Mouse (Mus musculus) left cerebral cortex, adult 9 months (tissue): ENCODE data around the gene Eln.

Experiments
- DNase-seq, 2 experiments: peaks; one replicate each; pipeline ENCODE4 v3.0.0; 2022; ENCODE audit warnings: low spot score in 2 of 2

Eln gene

DNA sequence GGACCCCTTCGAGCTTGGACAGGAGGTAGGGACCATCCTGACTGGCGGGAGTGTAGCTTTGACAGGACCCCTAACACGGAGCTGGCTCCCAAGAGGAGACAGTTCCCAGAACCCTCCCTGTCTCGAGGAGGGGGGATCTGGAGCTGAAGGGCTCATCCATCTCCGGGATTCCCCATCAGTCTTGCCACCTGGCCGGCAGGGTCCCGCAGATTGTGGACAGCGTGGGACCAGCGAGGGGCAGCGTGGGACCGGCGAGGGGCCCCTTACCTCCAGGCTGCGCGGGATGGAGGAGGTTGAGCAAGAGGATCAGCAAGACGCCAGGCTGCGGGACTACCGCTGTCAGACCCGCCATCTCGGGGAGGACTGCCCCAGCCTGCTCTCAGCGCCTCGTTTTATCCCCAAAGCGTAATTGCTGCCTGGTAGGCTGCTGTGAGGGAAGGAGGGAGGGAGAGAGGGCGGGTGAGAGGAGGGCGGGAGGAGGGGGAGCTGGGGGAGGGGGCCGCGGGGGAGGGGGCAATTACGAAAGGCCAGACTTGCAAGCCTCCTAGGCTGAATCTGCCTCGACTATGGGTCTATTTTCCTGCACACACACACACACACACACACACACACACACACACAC, at the start of gene Eln:
Gene Eln, minus strand, starts transcription at position 434 of the 622 bp plus-strand sequence.
- DNase-seq, result no peak

DNA sequence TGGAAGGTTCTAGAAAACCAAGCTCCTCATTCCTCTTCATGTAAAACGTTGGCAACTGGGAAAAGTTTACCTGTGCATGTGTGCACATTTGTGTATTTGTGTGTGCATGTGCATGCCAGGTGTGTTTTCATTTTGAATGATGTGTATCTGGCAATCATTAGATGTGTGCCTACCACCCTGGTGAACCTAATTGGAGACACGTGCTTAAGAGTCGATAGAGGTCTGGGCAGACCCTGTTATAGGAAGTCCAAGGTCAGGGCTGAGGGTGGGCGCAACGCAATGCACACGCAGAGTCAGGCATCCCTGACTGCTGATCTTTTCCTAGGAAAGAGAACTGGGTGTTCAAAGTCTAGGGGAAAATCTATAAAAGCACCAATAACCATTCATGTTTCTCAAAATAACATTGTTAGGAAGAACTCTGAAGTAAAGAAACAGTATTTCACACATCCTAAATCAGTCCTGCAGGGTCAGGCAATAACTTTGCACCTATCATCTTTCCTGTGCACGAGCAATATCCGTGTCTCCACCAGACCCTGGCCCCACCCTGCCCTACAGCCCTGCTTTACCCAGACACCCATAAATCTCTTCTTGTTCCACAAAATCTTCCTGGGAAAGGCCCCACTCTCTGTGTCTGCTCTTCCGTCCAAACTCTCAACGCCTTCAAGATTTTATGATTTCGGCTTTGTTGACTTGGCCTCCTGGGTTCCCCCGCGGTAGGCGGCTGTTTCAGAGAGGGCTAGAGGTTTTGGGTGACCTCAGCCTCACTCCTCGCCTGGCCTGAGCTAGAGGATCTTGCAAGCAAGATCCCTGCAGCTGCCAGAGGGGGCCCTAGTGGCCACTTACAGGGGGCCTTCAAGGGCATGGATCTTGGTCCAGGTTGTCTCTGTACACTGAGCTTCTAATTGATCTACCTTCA, 43.2 kb upstream of the Eln start:
- DNase-seq, result no peak

DNA sequence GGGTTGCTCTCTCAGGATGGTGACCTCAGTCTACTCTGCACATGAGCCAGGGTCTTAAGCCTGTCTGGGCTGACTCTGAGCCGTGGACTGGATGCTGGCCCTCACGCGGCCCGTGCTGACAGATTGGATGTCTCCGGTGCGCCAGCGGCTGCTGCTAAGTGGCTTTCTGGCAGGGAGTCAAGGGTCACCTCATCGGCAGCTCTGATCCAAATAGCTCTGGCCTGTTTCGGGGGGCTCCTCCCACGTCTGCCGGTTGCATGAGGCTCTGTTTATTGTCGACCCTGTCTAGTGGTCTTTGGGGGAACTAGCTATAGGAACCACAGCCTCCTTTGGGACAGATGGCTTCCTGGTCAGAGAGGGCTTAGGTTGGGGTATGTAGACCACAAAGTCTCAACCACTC, 41.1 kb upstream of the Eln start:
- no peak for DNase-seq

DNA sequence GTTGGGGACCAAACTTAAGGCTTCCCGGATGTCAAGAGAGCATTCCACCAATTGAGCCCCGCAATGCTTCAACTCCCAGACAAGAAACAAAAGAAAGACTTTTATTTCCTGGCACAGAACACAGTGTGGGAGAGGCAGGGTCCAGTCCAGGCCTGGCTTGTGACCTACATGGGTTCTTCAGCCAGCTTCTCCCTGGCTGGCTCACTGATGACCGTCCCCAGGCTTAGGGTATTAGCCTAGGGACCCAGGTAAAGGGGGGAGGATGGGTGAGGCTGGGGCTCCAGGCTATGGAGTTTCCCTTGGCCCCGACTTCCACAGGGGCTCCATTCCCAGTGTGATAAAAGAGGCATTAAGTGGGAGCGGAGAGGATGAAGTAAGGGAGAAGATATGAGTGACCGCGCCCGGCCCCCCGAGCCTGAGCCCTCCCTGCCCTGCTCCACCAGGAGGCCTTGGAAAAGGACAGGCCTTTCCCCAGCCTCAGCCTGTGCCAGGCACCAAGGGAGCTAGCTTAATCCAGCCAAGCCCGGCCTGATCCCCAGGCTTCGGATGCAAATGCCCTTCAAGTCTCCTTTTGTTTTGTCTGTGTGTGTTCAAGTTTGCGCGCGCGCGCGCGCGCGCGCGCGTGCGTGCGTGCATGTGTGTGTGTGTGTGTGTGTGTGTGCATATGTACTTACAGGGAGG, 38.7 kb upstream of the Eln start:
- DNase-seq, result no peak

DNA sequence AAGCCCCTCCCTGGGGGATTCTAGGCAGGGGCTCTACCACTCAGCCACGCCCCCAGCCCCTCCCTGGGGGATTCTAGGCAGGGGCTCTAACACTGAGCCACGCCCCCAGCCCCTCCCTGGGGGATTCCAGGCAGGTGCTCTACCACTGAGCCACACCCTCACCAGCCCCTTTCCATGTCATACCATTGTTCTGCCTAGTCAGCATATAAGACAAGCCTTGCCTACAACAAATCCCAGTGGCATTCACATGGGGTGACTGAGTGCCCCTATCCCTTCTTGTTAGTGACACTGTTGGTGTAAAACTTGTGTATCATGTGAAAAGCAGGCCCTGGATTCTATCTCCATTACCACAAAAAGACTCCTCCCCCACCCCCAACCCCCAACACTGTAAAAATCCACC, 36.7 kb upstream of the Eln start:
- no peak for DNase-seq

DNA sequence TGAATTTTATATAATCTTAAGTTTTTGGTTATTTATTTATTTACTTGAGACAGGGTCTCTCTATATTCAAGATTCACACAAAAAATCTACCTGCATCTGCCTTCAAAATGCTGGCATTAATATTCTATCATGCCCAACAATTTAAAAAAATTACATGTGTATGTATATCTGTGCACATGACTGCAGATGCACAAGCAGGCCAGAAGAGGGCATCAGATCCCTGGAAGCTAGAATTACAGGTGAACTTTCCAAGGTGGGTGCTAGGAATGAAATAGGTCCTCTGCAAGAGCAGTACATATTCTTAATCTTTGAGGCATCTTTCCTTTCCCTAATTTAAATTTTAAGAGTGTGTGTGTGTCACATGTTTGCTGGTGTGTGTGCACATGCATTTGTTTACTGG, 33.8 kb upstream of the Eln start:
- no peak for DNase-seq

DNA sequence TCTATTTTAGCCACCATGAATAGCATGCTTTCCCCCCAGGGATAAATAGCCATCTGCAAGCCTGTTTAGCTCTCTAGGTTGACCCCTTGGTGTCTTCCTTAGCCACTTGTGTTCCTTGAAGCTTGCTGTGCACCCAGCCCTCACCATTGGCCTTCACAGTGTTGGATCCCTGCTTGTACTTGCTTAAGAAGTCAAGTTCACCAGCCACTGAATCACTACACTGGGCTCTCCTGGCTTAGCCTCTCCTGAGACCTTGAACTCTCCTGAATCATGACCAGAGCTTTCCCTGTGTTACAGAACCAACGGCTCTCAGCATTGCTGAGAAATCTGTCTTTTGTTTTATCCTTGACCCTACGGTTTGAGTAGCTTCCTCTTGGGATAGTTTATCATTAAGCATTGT, 33.0 kb upstream of the Eln start:
- no peak for DNase-seq

DNA sequence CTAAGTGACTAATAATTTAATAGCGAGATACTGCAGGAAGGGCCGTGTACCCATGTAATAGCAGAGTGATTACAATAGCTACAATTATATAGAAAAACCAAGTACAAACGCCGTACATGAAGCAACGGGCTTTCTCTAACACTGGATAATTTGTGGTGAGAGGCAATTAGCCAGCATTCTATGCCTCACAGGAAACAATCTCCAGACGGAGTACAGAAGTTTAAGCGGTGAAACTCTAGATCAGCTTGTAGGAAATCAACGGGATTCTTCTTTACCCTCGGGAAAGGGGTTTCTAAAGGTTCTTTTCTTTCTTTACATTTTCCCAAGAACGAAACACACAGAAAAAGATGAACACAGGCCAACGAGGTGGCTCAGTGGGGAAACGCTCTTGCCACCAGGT, 29.4 kb upstream of the Eln start:
- DNase-seq, result no peak

DNA sequence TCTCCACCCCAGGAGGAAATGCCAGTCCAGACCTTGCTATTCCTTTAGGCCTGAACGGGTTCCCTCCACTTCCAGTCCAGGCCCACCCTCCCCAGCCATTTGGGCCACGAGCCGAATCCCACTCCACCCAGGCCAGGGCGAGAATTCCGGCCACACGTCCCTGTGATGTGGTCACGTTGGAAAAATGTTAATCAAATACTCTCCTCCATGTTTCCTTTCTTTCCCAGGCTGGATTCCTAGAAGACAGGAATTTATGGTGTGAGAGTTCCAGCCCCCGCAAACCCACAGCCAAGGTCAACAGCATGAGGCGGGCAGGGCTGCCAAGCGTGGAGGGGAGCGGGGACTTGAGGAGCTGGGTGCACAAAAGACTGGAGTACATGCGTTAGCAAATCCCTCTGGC, 25.4 kb upstream of the Eln start:
- no peak for DNase-seq

DNA sequence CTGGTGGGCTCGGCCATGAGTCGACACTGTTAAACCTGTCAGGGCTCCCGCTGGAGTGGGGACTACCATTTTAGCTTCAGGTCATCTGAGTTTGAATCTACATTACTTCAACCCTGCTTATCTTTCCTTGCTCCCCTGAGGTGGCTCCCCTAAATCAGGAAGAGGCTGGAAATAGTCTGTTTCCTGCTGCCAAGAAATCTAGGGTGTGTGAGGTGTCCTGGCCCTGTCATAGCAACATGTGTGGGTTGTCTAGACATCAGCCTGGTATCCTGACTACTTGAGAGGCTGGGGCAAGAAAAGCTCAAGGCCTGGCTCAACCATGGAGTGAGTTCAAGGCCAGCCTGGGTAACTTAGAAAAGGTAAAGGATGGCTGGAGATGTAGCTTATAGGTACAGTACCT, 24.6 kb upstream of the Eln start:
- DNase-seq, result no peak

DNA sequence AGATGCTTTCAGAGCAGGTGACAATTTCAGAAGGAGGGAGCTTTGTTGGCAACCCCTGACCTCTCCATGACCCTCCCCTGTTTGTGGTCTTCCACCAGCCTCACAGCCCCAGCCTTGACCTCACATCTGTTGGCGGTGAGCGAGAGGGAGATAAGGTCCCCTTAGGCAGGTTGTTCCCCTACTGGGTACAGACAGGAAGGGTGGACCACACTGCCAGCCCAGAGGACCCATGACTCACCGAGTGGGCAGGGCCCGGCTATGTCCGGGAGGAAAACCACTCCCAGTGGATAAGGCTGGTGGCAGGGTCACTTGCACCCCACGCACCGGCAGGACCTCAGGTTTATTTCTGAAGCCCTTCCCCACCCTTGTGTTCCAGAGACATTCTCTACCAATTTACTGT, 22.1 kb upstream of the Eln start:
- no peak for DNase-seq

DNA sequence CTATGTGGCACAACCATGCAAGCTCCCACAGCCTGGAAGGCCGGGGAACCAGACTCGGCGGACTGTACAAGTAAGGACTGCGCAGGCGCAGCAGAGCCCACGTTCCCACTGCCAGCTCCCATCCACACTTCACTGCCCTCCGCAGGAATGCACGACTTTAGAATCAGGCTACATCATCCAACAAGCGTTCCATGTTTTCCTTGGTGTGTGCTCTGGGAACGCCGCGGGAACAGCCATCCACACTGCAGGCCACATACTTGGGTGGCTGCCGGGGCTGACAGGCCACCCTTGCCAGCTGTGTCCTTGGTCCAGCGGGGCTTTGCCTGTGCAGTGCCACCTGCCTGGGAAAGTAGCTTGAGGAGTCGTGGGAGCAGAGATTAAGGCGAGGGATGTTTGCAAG, 18.3 kb upstream of the Eln start:
- no peak for DNase-seq

DNA sequence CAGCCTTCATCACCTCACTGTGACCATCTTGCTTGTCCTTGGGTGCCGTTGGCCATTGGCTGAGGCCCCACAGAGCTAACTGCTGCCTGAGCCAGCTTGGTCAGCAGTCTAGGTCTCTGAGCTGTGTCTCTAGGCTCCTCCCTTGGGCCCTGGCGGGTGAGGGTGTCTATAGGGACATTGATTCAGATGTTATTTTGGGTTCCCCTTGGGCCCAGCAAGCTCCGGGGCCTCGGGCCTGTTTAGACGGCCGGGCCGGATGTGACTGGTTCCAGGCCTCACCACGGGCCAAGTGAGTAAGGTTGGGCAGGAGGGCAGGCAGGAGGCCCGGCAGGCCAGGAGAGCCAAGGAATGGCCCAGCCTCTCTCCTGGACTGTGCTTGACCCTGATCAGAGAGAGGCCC, 16.2 kb upstream of the Eln start:
- DNase-seq, result no peak

DNA sequence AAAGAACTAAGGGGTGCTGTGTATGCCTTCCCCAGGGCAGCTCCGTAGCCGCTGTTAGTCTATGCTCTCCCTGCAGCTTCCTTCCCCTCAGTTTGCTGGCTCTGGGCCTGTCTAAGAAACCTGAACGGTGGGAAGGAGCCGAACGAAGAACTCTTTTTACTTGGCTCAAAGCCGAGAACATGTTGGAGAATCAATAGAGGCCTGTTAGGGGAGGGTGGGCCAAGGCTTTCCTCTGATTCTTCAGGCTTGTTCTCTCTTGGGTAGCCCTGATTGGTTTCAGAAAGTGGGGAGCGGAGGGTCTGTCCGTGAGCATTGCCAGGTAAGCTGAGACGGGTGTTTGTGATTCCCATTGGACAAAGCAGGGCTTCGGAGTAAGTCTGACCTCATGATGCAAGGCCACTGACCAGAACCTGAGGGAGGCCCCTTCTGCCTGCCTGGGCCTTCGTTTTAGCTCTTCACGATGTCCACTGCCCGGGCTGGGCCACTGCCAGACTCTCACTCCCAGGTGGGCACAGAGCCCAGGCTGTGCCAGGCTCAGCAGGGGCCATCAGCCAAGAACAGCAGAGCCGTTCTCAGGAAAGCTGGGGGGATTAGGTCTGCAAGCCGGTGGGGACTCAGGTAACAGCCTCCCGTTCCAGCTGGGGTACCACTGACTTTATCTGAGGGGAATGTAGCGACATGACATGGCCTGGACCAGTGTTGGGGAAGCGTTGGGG, 14.4 kb upstream of the Eln start:
- DNase-seq, result no peak

DNA sequence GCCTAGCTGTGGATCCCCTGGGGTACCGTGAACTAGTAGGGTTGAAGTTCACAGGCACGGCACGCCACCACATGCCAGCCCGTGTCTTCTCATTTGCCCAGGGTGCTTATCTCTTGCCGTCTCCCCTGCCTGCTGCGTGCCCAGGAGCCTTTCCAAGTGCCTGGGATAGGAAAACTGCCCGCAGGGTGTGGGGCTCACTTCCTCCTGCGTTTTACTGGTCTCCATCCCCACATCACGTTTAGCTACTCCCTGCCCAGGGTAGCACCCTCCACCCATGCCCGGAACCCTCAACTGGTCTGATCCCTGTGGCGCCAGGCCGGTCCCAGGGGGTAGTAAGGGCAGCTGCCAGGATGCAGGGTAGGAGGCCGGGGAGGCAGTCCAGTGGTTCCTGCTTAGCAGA, 8.9 kb upstream of the Eln start:
- DNase-seq, result no peak

DNA sequence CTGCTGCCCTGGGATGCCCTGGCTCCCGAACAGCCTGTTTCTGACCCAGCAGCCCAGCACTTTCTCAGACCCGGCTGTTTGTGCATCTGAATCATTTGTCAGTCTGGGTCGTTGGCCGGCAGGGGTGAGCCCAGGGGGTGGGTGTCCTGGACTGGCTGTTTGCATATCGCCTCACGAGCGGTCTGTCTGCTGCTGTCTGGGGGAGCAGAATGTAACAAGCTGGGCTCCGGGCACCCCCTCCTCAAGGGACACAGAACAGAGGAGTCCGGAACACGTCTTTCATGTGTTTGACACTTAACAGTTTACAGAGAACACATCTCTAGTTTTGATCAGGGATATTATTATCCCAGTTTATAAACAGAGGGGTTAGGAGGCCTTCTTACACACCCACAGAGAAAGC, 7.0 kb upstream of the Eln start:
- DNase-seq, result no peak

DNA sequence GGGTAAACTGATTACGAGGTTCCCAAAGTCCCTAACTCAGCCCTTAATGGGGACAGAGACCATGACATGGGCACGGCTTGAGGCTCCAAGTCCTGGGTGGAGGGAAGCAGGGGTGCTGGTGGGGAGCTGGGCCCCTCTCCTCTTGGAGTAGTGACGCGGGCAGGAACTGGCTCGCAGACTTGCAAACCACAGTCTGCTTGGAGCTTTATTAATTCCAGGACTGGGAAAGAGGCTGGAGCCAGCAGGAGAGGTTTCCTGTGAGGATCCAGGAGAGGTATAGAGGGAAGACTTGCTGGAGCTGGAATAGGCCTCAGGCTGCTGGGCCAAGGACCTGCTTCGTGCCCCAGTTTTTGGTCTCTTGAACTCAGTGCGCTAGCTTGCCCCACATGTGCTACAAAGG, 3.3 kb upstream of the Eln start:
- DNase-seq, result no peak

DNA sequence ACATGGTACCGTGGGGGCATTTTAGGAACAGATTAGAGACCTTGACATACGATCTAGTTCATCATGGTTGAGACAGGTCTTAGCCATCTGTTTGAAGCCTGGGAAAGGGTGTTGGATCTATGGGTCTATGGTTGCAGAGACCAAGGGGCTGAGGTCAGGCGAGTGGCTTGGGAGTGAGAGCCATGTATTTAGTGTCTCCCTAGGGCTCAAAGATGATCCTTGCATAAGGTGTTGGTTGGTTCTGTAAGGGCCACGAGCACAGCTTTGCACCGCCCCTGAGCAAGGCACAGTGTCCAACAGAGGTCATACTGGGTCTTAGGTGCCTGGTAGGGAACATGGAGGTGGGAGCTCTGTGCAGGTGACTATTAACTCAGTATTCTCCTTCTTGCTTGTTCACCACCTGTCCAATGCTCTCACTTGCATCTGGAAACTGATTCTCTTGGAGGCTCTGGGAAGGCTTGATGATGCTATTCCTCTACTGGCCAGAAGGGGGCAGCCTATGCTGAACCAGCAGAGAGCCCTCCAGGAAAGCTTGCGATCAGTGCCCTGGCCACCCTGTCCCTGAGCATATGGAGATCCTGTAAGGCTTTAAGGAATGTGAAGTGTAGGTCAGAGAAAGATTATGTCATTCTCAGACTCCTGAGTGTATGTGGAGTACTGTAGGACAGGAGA, 960 bp upstream of the Eln start:
- peak in 1 of 2 experiments; percentile 60 for DNase-seq

DNA sequence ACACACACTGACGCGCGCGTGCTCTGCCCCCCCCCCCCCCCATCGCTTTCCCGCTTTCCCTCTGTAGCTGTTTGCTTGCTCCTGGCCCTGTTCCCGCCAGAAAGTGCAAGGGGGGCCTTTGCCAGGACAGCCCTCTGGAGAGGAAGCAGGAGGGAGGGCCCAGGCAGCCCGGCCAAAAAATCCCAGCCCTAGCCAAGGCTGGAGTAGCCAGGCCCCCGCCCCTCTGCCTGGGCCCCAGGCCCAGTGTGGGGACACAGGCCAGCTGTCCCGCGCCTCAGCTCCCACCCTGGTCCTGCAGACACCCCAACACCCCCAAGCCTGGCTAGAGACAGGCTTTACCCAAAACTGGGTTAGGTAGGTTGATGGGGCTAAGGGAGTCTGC, 380 bp upstream of the Eln start:
- peak; percentile 20 to 32 for DNase-seq

DNA sequence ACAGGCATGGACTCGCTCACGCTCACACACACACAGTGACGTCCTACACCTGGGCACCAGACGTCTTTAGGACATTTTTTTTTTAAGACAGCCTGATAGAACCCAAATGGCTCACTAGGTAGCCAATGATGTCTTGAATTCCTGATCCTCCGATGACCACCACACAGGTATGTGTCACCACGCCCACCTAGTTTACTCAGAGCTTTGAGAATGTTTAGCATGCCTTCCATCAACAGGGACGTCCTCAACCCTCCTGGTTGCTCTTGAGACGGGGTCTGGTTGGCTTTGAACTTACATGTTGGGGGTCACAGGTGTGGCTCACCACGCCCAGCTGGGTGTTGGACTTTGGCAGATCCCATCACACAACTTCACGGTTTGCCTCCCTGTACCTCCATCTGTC, 922 bp downstream of the Eln start:
- no peak for DNase-seq

DNA sequence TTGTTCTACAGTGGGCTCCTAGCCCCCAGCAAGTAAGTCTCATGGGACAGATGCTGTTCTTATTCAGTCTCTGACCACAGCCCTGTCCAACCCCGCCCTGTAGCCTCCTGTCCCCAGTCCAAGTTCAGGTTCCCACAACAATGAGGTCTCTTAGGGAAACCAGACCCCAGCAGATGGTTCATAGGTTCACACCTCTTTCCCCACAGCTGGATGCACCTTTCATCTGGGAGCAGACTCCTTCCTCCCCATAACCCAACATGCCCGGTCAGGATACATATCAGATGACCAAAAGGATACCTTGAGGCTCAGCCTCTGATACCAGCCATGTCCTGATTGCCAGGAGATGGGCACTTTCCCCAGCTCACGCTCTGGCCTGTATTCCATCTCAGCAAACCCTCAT, 1.3 kb downstream of the Eln start:
- DNase-seq, result no peak

DNA sequence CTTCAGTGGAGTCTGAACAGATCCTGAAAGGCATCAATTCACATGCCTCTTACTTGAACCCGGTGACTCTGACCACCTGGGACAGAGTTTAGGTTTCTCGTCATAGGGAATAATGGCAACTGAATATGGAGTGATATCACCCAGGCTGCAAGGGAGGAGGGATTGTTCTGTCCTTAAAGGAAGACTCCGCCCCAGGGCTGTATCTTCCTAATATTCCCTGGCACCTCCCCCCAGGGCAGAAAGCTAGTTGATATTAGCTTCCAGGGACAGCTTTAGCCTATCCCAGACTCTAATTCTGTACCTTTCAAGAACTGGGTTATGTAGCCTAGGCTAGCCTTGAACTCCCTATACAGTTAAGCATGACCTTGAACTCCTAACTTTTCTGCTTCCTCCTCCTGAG, 2.1 kb downstream of the Eln start:
- DNase-seq, result no peak
